Mouse (Mus musculus): ENCODE data around the gene Bco2. TPM values are rescaled to one million over a fixed set of nuclear protein-coding genes. Genes with fewer than 3 reads are reported as not detected.

Gene Bco2
- polyA plus RNA-seq, 1 experiment from 2014 or later, result 0.17 TPM

- H3K4me2 ChIP-seq (replicated peaks), result peak overlapping the region; percentile 48
- peak overlapping the region; percentile 33 for H3K4me3 ChIP-seq
- ATAC-seq (ENCODE audit: low FRiP score, low read depth), result peak; percentile 74; the same call in 1 of the 2 replicates
- H3K4me1 ChIP-seq, result peaks cover 9% of the 10 kb centered on the region
- WGBS, result 35% methylated on average over 14 of the region's 14 CpGs
- no peaks in the 10 kb centered on the region for H3K36me3 ChIP-seq
- peak overlapping the region; percentile 60 for H3K27ac ChIP-seq (replicated peaks)
- H3K9me3 ChIP-seq, result no peaks in the 10 kb centered on the region
- H3K27me3 ChIP-seq, result no peaks in the 10 kb centered on the region
- H3K9ac ChIP-seq (replicated peaks), result no peak overlapping the region
These were observed 53.9 kb downstream of the Bco2 start for GRCm38 (mm10) chr9:50500974-50501501.

- ATAC-seq (ENCODE audit: low FRiP score, low read depth), result no peak
- WGBS, result 77% methylated on average over 15 of the region's 15 CpGs
- H3K9ac ChIP-seq (replicated peaks), result no peak overlapping the region
- no peaks in the 10 kb centered on the region for H3K9me3 ChIP-seq
- H3K27ac ChIP-seq (replicated peaks), result peak overlapping the region; percentile 60; the same call in 1 of the 2 replicates
- H3K4me2 ChIP-seq (replicated peaks), result peak overlapping the region; percentile 48
- H3K36me3 ChIP-seq, result no peaks in the 10 kb centered on the region
- no peaks in the 10 kb centered on the region for H3K27me3 ChIP-seq
- peaks cover 12% of the 10 kb centered on the region for H3K4me1 ChIP-seq
- peak overlapping the region; percentile 33 for H3K4me3 ChIP-seq
These were observed 54.5 kb downstream of the Bco2 start for GRCm38 (mm10) chr9:50500467-50500973.

GRCm38 (mm10) chr9:50499781-50500180, 55.2 kb downstream of the Bco2 start:
- Histone ChIP-seq H3K27me3 (no peaks in the 10 kb centered on the region), H3K27ac (replicated peaks) (no peak overlapping the region), H3K4me3 (no peak overlapping the region), H3K4me2 (replicated peaks) (no peak overlapping the region), H3K9ac (replicated peaks) (no peak overlapping the region), H3K4me1 (peaks cover 12% of the 10 kb centered on the region), H3K36me3 (no peaks in the 10 kb centered on the region), H3K9me3 (no peaks in the 10 kb centered on the region)
- no peak for ATAC-seq (ENCODE audit: low FRiP score, low read depth)
- WGBS, result 95% methylated on average over 3 of the region's 3 CpGs

GRCm38 (mm10) chr9:50498815-50499214, 56.2 kb downstream of the Bco2 start:
- WGBS, result 81% methylated on average over 16 of the region's 16 CpGs
- H3K27me3 ChIP-seq, result no peaks in the 10 kb centered on the region

GRCm38 (mm10) chr9:50497536-50497935, 57.4 kb downstream of the Bco2 start:
- Histone ChIP-seq H3K9me3 (no peaks in the 10 kb centered on the region), H3K4me2 (replicated peaks) (no peak overlapping the region), H3K27ac (replicated peaks) (no peak overlapping the region), H3K36me3 (no peaks in the 10 kb centered on the region), H3K4me1 (peaks cover 12% of the 10 kb centered on the region), H3K9ac (replicated peaks) (no peak overlapping the region), H3K27me3 (no peaks in the 10 kb centered on the region), H3K4me3 (no peak overlapping the region)
- 80% methylated on average over 2 of the region's 2 CpGs for WGBS
- no peak for ATAC-seq (ENCODE audit: low FRiP score, low read depth)

More at GRCm38 (mm10) chr9:50498815-50499214, 56.2 kb downstream of the Bco2 start:
- H3K9ac ChIP-seq (replicated peaks), result no peak overlapping the region
- no peaks in the 10 kb centered on the region for H3K36me3 ChIP-seq
- H3K27ac ChIP-seq (replicated peaks), result no peak overlapping the region
- no peak for ATAC-seq (ENCODE audit: low FRiP score, low read depth)
- no peaks in the 10 kb centered on the region for H3K9me3 ChIP-seq
- H3K4me2 ChIP-seq (replicated peaks), result no peak overlapping the region
- H3K4me3 ChIP-seq, result no peak overlapping the region
- peaks cover 12% of the 10 kb centered on the region for H3K4me1 ChIP-seq

- Histone ChIP-seq H3K4me2 (replicated peaks) (no peak overlapping the region), H3K27ac (replicated peaks) (no peak overlapping the region), H3K9me3 (no peaks in the 10 kb centered on the region), H3K27me3 (no peaks in the 10 kb centered on the region), H3K4me1 (peaks cover 12% of the 10 kb centered on the region), H3K9ac (replicated peaks) (no peak overlapping the region), H3K4me3 (no peak overlapping the region), H3K36me3 (no peaks in the 10 kb centered on the region)
- WGBS, result 77% methylated on average over 6 of the region's 6 CpGs
- no peak for ATAC-seq (ENCODE audit: low FRiP score, low read depth)
These were observed 57.9 kb downstream of the Bco2 start for GRCm38 (mm10) chr9:50497076-50497475.

- Histone ChIP-seq H3K9me3 (no peaks in the 10 kb centered on the region), H3K27me3 (no peaks in the 10 kb centered on the region), H3K9ac (replicated peaks) (no peak overlapping the region; the same call in 1 of the 2 replicates), H3K4me1 (peaks cover 12% of the 10 kb centered on the region), H3K36me3 (no peaks in the 10 kb centered on the region), H3K4me3 (no peak overlapping the region), H3K4me2 (replicated peaks) (no peak overlapping the region), H3K27ac (replicated peaks) (no peak overlapping the region)
- WGBS, result 18% methylated on average over 6 of the region's 6 CpGs
- ATAC-seq (ENCODE audit: low FRiP score, low read depth), result no peak
These were observed 58.4 kb downstream of the Bco2 start for GRCm38 (mm10) chr9:50496546-50496945.

- no peak overlapping the region for H3K4me3 ChIP-seq
- H3K4me1 ChIP-seq, result peaks cover 12% of the 10 kb centered on the region
- 20% methylated on average over 6 of the region's 6 CpGs for WGBS
- no peaks in the 10 kb centered on the region for H3K9me3 ChIP-seq
- no peak for ATAC-seq (ENCODE audit: low FRiP score, low read depth)
- H3K27ac ChIP-seq (replicated peaks), result no peak overlapping the region
- H3K4me2 ChIP-seq (replicated peaks), result 0 out of 2 replicates have a peak overlapping the region, but pooled peaks have one; percentile 19
- H3K9ac ChIP-seq (replicated peaks), result 0 out of 2 replicates have a peak overlapping the region, but pooled peaks have one; percentile 29
- H3K36me3 ChIP-seq, result no peaks in the 10 kb centered on the region
- no peaks in the 10 kb centered on the region for H3K27me3 ChIP-seq
These were observed 58.9 kb downstream of the Bco2 start for GRCm38 (mm10) chr9:50496151-50496505.

- 65% methylated on average over 10 of the region's 10 CpGs for WGBS
- Histone ChIP-seq H3K4me1 (peaks cover 12% of the 10 kb centered on the region), H3K27me3 (no peaks in the 10 kb centered on the region), H3K4me2 (replicated peaks) (0 out of 2 replicates have a peak overlapping the region, but pooled peaks have one; percentile 19), H3K36me3 (no peaks in the 10 kb centered on the region), H3K9ac (replicated peaks) (0 out of 2 replicates have a peak overlapping the region, but pooled peaks have one; percentile 29), H3K27ac (replicated peaks) (no peak overlapping the region), H3K4me3 (no peak overlapping the region), H3K9me3 (no peaks in the 10 kb centered on the region)
- ATAC-seq (ENCODE audit: low FRiP score, low read depth), result no peak
These were observed 59.4 kb downstream of the Bco2 start for GRCm38 (mm10) chr9:50495405-50496150.

GRCm38 (mm10) chr9:50494311-50494710, 60.7 kb downstream of the Bco2 start, which contains the start of gene Plet1:
Gene Plet1 (plus strand): TSS chr9:50494525.
- Histone ChIP-seq H3K4me2 (replicated peaks) (no peak within 1 kb of the TSS), H3K27ac (replicated peaks) (no peak within 1 kb of the TSS), H3K36me3 (no peaks in the 10 kb centered on the region), H3K4me3 (no peak within 1 kb of the TSS), H3K4me1 (peaks cover 12% of the 10 kb centered on the region), H3K9ac (replicated peaks) (no peak within 1 kb of the TSS), H3K27me3 (no peaks in the 10 kb centered on the region), H3K9me3 (no peaks in the 10 kb centered on the region)
- ATAC-seq (ENCODE audit: low FRiP score, low read depth), result no peak
- 89% methylated on average over 6 of the region's 6 CpGs for WGBS

GRCm38 (mm10) chr9:50493777-50494176, 61.2 kb downstream of the Bco2 start:
- Histone ChIP-seq H3K9me3 (no peaks in the 10 kb centered on the region), H3K27me3 (no peaks in the 10 kb centered on the region), H3K4me1 (peaks cover 12% of the 10 kb centered on the region), H3K9ac (replicated peaks) (no peak overlapping the region), H3K4me3 (no peak overlapping the region), H3K36me3 (no peaks in the 10 kb centered on the region), H3K4me2 (replicated peaks) (no peak overlapping the region), H3K27ac (replicated peaks) (no peak overlapping the region)
- 62% methylated on average over 2 of the region's 2 CpGs for WGBS
- ATAC-seq (ENCODE audit: low FRiP score, low read depth), result no peak

GRCm38 (mm10) chr9:50491531-50492045, 63.4 kb downstream of the Bco2 start:
- Histone ChIP-seq H3K4me2 (replicated peaks) (no peak overlapping the region), H3K27me3 (no peaks in the 10 kb centered on the region), H3K4me1 (peaks cover 8% of the 10 kb centered on the region), H3K9ac (replicated peaks) (no peak overlapping the region), H3K36me3 (no peaks in the 10 kb centered on the region), H3K27ac (replicated peaks) (no peak overlapping the region), H3K9me3 (no peaks in the 10 kb centered on the region), H3K4me3 (no peak overlapping the region)
- WGBS, result 87% methylated on average over 2 of the region's 2 CpGs
- no peak for ATAC-seq (ENCODE audit: low FRiP score, low read depth)

All from midbrain, embryonic 12.5 days (tissue).